Mouse (Mus musculus): Measurements from ENCODE around the gene Eif3d.

The Eif3d gene

GRCm38 (mm10) chr15:77919441-77919840 is 51.2 kb downstream of the Eif3d start:
- no peak for DNase-seq (ENCODE audit: low spot score in 2 of 2)

GRCm38 (mm10) chr15:77916851-77917544 is 53.6 kb downstream of the Eif3d start:
- DNase-seq (ENCODE audit: low spot score in 2 of 2), result peak; percentile 84 to 86

GRCm38 (mm10) chr15:77915287-77915686 is 55.3 kb downstream of the Eif3d start:
- no peak for DNase-seq (ENCODE audit: low spot score in 2 of 2)

GRCm38 (mm10) chr15:77914507-77914906 is 56.1 kb downstream of the Eif3d start:
- no peak for DNase-seq (ENCODE audit: low spot score in 2 of 2)

GRCm38 (mm10) chr15:77913054-77913453 is 57.6 kb downstream of the Eif3d start:
- no peak for DNase-seq (ENCODE audit: low spot score in 2 of 2)

- DNase-seq (ENCODE audit: low spot score in 2 of 2), result no peak
These were observed 58.0 kb downstream of the Eif3d start for GRCm38 (mm10) chr15:77912585-77912984.

GRCm38 (mm10) chr15:77912048-77912447 is 58.6 kb downstream of the Eif3d start:
- DNase-seq (ENCODE audit: low spot score in 2 of 2), result no peak

DNA sequence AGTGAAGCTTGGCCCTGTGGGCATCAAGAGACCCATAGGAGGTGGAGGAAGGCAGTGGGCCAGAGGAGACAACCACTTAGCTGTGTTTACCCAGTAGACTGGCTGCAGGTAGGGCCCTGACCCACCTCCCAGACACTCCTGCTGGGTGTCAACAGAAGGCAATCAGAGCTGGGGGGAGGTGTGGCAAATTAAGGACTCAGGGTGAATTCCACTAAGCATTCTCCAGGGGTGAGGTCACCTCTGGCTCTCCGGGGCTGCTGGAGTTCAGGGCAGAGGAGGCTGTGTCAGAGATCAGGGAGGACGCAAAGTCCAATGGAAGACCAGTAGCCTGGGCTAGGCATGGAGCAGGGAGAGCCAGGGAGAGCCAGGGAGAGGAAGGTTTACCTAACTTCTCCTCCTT is 59.5 kb downstream of the Eif3d start:
- DNase-seq (ENCODE audit: low spot score in 2 of 2), result no peak
